In the genomic region with DNA sequence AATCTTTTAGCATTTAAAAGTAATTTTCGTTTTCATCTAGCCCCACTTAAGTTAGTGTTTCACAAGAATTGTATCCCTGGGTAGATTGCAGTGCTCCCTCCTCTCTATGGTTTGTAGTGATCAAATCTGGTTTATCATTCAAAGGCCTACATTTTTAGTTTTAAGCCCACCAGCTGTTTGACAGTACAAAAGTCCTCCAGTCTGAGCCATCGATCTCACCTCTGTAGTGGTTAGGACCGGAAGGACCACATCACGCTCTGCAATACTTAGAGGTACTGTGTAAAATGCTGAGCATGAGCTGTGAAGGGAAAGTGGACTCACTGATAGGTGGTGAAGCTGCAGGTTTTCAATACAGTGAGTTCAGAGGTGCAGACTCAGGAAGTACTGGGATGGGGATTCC, we compare ENCODE assay signal across 8 mouse cellular contexts. TPM values are rescaled to one million over a fixed set of nuclear protein-coding genes. Genes with fewer than 3 reads are reported as not detected.
DNase-seq lines count a peak whose midpoint lies in the region; ATAC-seq and TF ChIP-seq lines count a peak whose summit lies in the region.

No protein-coding gene starts in this region.

- no peak for ATAC-seq in forebrain, postnatal 0 days

- peaks cover 45% of the 10 kb centered on the region for H3K36me3 ChIP-seq in E14TG2a.4 (ENCODE audit: insufficient read depth, low read length)
- H3K36me3 ChIP-seq in forebrain, postnatal 0 days (ENCODE audit: insufficient read depth), result peaks cover 4% of the 10 kb centered on the region; the same call in 1 of the 2 replicates
- H3K36me3 ChIP-seq in midbrain, embryonic 10.5 days, result peaks cover 27% of the 10 kb centered on the region

- no peak for TF ChIP-seq CTCF in E14TG2a.4 (conservative IDR thresholded peaks at IDR 0.05; ENCODE audit: low read length)
- no peak for TF ChIP-seq CTCF in forebrain, postnatal 0 days (IDR thresholded peaks at IDR 0.05; ENCODE audit: low read depth)

- WGBS in forebrain, postnatal 0 days, result 33% methylated on average over 4 of the region's 4 CpGs
- 39% methylated on average over 4 of the region's 4 CpGs for WGBS in midbrain, embryonic 10.5 days

- H3K27me3 ChIP-seq in E14TG2a.4 (ENCODE audit: insufficient read depth, low read length), result no peaks in the 10 kb centered on the region
- H3K27me3 ChIP-seq in forebrain, postnatal 0 days (ENCODE audit: insufficient read depth, low read length), result no peaks in the 10 kb centered on the region
- no peaks in the 10 kb centered on the region for H3K27me3 ChIP-seq in midbrain, embryonic 10.5 days (ENCODE audit: low read depth, poor library complexity, severe bottlenecking)

- H3K4me2 ChIP-seq in forebrain, postnatal 0 days (ENCODE audit: low read depth), result peak overlapping the region; percentile 67

- H3K4me1 ChIP-seq in E14TG2a.4 (replicated peaks; ENCODE audit: low read depth, low read length), result peaks cover 73% of the 10 kb centered on the region
- H3K4me1 ChIP-seq in forebrain, postnatal 0 days (ENCODE audit: insufficient read depth), result peaks cover 19% of the 10 kb centered on the region
- peaks cover 33% of the 10 kb centered on the region for H3K4me1 ChIP-seq in midbrain, embryonic 10.5 days

- peak overlapping the region; percentile 94 for H3K9ac ChIP-seq in forebrain, postnatal 0 days

- no peaks in the 10 kb centered on the region for H3K9me3 ChIP-seq in E14TG2a.4 (ENCODE audit: low read length)
- H3K9me3 ChIP-seq in forebrain, postnatal 0 days (ENCODE audit: low read length), result no peaks in the 10 kb centered on the region
- no peaks in the 10 kb centered on the region for H3K9me3 ChIP-seq in midbrain, embryonic 10.5 days (replicated peaks)

- H3K4me3 ChIP-seq in E14TG2a.4 (replicated peaks; ENCODE audit: low read length), result peak overlapping the region; percentile 87
- H3K4me3 ChIP-seq in forebrain, postnatal 0 days (ENCODE audit: low read depth, low read length), result peak overlapping the region; percentile 97
- H3K4me3 ChIP-seq in midbrain, embryonic 10.5 days, result peak overlapping the region; percentile 84

- peak overlapping the region; percentile 98 for H3K27ac ChIP-seq in forebrain, postnatal 0 days (ENCODE audit: low read depth, low read length)
- peak overlapping the region; percentile 99 for H3K27ac ChIP-seq in midbrain, embryonic 10.5 days (replicated peaks)

- DNase-seq in kidney, adult 9 months, result peak; percentile 19
- DNase-seq in kidney, adult 18-20 months, result no peak
- DNase-seq in forebrain, postnatal 0 days, result no peak
- no peak for DNase-seq in midbrain, embryonic 10.5 days (ENCODE audit: low spot score)
- DNase-seq in cerebellum, adult 9-10 months, result no peak
- DNase-seq in layer of hippocampus, adult 11-12 months (ENCODE audit: low spot score), result no peak
- no peak for DNase-seq in layer of hippocampus, adult 18-20 months (ENCODE audit: low spot score in 2 of 2)

RNA-seq across cellular contexts. Expression of gene Eif4e2, which starts 1.0 kb away (rescaled TPM):
- 71.5 and 81.7 TPM in 2 replicates for total RNA-seq in forebrain, postnatal 0 days (2014; rRNA removed)
- polyA plus RNA-seq in forebrain, postnatal 0 days (2015; fragmentation: Nextera tagmentation; extraction: Ambion mirVana), result 77.6 and 87.5 TPM in 2 replicates
- polyA plus RNA-seq in midbrain, embryonic 10.5 days (2016; fragmentation: Nextera tagmentation; extraction: Ambion mirVana), result 172 and 173 TPM in 2 replicates
- 10 to 100 TPM; 56.9 to 59.4 TPM for total RNA-seq in layer of hippocampus, adult 18-20 months (2021)

RNA-seq across cellular contexts. Expression of gene Chrng, which starts 10.3 kb away (rescaled TPM):
- not detected in 2 replicates for total RNA-seq in forebrain, postnatal 0 days (2014; rRNA removed)
- not detected in 2 replicates for polyA plus RNA-seq in forebrain, postnatal 0 days (2015; fragmentation: Nextera tagmentation; extraction: Ambion mirVana)
- polyA plus RNA-seq in midbrain, embryonic 10.5 days (2016; fragmentation: Nextera tagmentation; extraction: Ambion mirVana), result 0.12 TPM in 1 of 2 replicates, not detected in the other
- not detected for total RNA-seq in layer of hippocampus, adult 18-20 months (2021)

RNA-seq across cellular contexts. Expression of gene Chrnd, which starts 24.3 kb away (rescaled TPM):
- total RNA-seq in forebrain, postnatal 0 days (2014; rRNA removed), result not detected in 2 replicates
- polyA plus RNA-seq in forebrain, postnatal 0 days (2015; fragmentation: Nextera tagmentation; extraction: Ambion mirVana), result not detected in 2 replicates
- polyA plus RNA-seq in midbrain, embryonic 10.5 days (2016; fragmentation: Nextera tagmentation; extraction: Ambion mirVana), result not detected in 2 replicates
- total RNA-seq in layer of hippocampus, adult 18-20 months (2021), result not detected

RNA-seq across cellular contexts. Expression of gene Prss56, which starts 31.6 kb away (rescaled TPM):
- 3.1 and 4.0 TPM in 2 replicates for total RNA-seq in forebrain, postnatal 0 days (2014; rRNA removed)
- 2.5 and 4.3 TPM in 2 replicates for polyA plus RNA-seq in forebrain, postnatal 0 days (2015; fragmentation: Nextera tagmentation; extraction: Ambion mirVana)
- 0.05 TPM in 1 of 2 replicates, not detected in the other for polyA plus RNA-seq in midbrain, embryonic 10.5 days (2016; fragmentation: Nextera tagmentation; extraction: Ambion mirVana)
- under 1 TPM in 1 of 2 experiments, not detected in 1; 0.15 TPM for total RNA-seq in layer of hippocampus, adult 18-20 months (2021)

RNA-seq across cellular contexts. Expression of gene Efhd1, which starts 49.4 kb away (rescaled TPM):
- total RNA-seq in forebrain, postnatal 0 days (2014; rRNA removed), result 1.3 TPM in 2 replicates
- 1.9 and 2.2 TPM in 2 replicates for polyA plus RNA-seq in forebrain, postnatal 0 days (2015; fragmentation: Nextera tagmentation; extraction: Ambion mirVana)
- 0.64 and 0.71 TPM in 2 replicates for polyA plus RNA-seq in midbrain, embryonic 10.5 days (2016; fragmentation: Nextera tagmentation; extraction: Ambion mirVana)
- total RNA-seq in layer of hippocampus, adult 18-20 months (2021), result 10 to 100 TPM; 19.1 to 20.0 TPM
